Mouse (Mus musculus): ENCODE measurements at regions not wholly inside any gene's neighbourhood (a gene's known extent, or its start where the extent isn't known, plus 50 kb on each side); places are given as distances from the start of the nearest gene placed in this dataset.

- TF ChIP-seq POLR2A (IDR thresholded peaks at IDR 0.05; ENCODE audit: low read depth, low read length) (no peak), CTCF (conservative IDR thresholded peaks at IDR 0.05; ENCODE audit: insufficient read depth, insufficient read length, low read depth, low read length) (no peak)
These were observed 91.2 kb upstream of the Hsd17b12 start for GRCm38 (mm10) chr2:94248948-94249347.
